Mouse (Mus musculus): ENCODE data around the gene Tlk1.

Gene Tlk1

DNA sequence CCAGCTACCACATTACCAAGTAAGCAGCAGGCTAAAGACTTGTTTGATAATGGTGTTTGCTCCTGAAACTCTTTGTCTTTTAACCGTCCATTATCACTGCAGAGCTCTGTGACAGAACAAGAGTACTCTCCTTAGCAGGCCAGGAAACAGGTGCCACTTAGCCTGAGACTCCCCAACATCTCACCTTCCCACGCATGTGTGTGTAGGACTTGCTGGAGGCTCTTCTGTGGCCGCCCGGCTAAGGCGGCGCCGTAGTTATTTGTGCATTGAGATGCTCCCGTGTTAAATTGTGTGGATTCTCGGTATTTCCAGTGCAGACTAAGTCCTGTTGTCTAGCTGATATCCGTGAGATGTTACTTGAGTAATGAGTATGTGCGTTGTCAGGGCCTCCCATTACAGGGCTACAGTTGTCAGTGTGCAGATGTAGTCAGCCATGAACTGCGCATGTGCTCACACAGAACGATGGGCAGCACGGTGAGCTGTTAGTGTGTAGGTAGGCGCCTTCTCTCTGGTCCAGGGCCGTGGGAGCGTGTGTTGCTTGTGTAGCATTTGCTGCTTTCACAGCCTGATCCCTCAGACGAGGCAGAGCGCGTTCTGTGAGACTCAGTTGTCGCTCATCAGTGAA is 137.0 kb downstream of the Tlk1 start:
- DNase-seq (ENCODE audit: low read depth): no peak

DNA sequence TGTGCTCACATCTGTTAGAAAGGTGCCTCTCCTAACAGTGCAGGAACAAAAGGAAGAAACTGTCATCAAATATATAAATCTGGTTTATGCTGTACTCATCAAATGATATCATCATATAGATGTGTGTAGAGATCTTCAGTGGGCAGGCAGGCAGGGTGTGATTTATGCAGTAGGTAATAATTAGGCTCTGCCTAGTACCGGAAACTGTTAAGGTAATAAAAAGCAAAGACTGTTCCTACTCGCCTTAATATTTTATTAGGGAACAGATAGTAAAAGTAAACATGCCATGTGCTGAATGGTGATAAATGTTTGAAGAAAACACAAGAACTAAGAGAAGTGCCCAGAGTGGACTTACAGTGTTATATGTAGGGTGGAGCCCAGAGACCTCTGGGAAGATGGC is 143.2 kb downstream of the Tlk1 start:
- DNase-seq (ENCODE audit: low read depth): no peak

DNA sequence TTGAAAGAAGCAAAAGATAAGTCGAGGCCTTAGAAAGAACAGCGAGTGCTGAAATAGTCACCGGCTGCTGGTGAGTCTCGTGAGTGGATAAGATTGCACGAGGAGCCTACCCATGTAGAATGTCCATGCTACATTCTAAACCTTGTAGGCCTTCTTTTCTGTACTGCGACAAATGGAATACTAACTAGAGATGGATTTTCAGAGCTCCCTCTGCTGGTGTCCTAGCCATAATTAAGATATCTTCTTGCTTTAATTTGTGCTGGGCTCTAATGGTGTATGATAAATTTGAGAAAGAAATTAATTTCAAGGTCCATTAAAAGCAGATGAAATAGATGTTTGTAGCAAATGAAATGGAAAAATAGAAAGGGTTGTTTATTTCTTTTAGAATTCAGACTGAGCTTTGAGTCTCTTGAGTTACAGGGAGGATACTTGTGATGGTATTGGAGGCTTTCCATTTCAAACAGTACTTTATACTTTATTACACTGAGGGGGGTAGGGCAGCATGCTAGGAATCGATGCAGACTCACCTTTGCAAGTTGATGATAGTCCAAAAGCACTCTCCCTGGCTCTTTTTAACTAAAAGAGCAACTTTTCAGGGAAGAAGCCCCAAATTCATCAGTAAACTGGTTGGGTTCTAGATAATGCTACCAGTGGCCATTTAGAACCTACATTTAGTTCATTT is 151.9 kb downstream of the Tlk1 start:
- DNase-seq (ENCODE audit: low read depth): peak; percentile 32

DNA sequence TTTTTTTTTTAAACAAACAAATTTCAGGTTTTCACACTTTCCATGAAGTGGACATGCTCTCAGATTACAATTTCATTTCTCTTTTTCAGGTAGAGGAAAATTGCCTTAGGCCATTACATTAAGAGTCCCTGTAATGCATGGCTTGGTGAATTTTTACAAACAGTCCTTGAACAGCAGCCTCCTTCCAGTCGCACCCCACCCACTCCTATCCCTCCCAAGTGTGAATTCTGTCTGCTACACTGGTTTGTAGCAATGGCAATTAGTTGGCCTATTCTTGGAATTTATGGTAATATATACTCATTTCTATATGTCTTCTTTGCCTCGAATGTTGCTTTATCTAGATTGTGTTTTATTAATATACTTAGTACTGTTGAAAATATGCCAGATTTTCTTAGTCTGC is 153.1 kb downstream of the Tlk1 start:
- no peak for DNase-seq (ENCODE audit: low read depth)

DNA sequence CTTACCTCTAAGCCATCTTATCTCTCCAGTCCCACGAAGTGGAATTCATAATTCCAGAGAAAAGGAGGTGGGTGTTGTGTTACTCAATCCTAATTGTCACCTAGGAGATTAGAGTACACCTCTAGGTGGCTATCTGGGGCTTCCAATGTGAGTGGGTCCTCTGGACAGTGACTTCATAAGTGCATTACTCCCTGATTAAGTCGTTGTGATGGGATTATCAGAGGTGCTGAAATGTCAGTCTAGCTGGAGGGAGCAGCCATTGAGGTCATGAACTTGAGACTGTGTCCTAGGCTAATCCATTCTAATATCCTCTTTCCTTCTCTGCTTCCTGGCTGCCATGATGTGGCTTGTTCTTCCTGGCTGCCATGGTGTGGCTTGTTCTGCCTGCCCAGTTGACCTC is 155.6 kb downstream of the Tlk1 start:
- no peak for DNase-seq (ENCODE audit: low read depth)

DNA sequence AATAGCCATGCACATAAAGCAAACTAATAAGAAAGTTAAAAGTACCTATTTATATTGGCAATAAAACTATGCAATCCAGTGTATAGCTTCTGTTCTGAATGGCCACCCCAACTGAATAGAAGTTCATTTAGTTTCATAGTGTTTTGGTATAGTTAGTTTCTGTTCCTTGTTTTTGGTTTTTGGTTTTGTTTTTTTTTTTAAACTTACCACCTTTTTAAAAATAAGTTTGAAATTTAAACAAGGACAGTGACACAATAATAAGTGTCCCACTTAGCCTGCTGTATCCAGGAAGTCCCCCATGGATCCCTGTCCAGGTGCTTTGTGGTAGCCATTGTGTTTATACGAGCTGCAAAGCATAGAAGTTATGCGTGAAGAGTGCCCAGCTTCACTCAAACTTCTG is 156.3 kb downstream of the Tlk1 start:
- no peak for DNase-seq (ENCODE audit: low read depth)

DNA sequence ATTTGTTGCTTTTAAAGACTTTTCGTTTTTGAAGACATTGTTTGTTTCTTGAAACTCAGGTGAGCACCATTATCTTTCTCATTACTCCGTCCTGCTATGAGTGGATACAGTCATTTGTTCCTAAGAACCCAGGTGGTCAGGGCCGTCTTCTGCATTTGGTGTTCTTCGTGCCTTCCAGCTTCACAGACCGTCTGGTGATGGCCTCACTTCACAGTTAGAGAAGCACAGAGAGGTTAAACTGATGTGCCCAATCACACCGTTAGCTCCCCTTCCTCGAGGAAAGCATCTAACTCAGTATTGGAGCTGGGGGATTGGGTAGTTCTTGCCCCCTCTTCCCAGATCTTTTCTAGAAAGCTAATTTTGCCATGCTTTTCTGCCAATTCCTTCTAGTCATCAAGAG is 158.5 kb downstream of the Tlk1 start:
- DNase-seq (ENCODE audit: low read depth): no peak

DNA sequence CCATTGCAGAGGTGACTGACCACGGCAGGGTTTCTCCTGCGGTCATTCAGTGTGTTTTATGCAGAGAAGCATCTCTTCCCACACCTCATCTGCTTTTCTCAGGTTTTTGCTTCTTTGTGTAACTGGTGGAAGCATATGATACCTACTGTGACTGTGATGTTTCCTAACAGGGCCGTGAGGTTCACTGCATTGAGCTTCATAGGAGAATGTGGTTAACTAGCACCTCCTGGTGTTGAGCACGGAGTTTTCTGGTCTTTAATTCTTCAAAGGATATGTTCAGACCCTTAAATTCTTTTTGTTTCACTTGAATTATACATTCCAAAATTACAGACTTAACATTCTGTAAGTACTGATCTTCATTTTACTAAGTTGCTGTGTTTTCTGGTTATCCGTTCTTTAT is 161.8 kb downstream of the Tlk1 start:
- peak; percentile 46 for DNase-seq (ENCODE audit: low read depth)

Data from NIH3T3 (cell line).